Mouse (Mus musculus): ENCODE data around the gene Gstt1. TPM values are rescaled to one million over a fixed set of nuclear protein-coding genes. Genes with fewer than 3 reads are reported as not detected.

The Gstt1 gene
- total RNA-seq, 2 experiments from 2014 or later: 5.5 to 6.2 TPM

- DNase-seq: peak; percentile 13
Observed at GRCm38 (mm10) chr10:75764519-75765473, 33.6 kb downstream of the Gstt1 start.

GRCm38 (mm10) chr10:75763682-75764518, 34.5 kb downstream of the Gstt1 start, which contains the start of gene Cabin1:
Cabin1 (minus strand) TSS chr10:75764341.
- peak; percentile 95 for DNase-seq

GRCm38 (mm10) chr10:75762413-75762812, 36.0 kb downstream of the Gstt1 start:
- DNase-seq: no peak

GRCm38 (mm10) chr10:75760311-75760710, 38.1 kb downstream of the Gstt1 start:
- DNase-seq: no peak

- no peak for DNase-seq
Observed at GRCm38 (mm10) chr10:75756719-75757118, 41.7 kb downstream of the Gstt1 start.

- peak; percentile 56 for DNase-seq
Observed at GRCm38 (mm10) chr10:75744017-75744416, 54.4 kb downstream of the Gstt1 start.

GRCm38 (mm10) chr10:75743369-75743768, 55.0 kb downstream of the Gstt1 start:
- no peak for DNase-seq

- DNase-seq: peak; percentile 16
Observed at GRCm38 (mm10) chr10:75740866-75741265, 57.5 kb downstream of the Gstt1 start.

Other genes starting within 250 kb of the Gstt1 start
- under 1 TPM; 0.26 to 0.38 TPM for gene Lrrc75b, start 238.3 kb downstream of the Gstt1 start, total RNA-seq (2021)
- under 1 TPM in 1 of 2 experiments, not detected in 1; 0.64 TPM for gene Ggt1, start 237.0 kb downstream of the Gstt1 start, total RNA-seq (2021)
- 1 to 10 TPM; 4.9 to 5.3 TPM for gene Ggt5, start 209.2 kb downstream of the Gstt1 start, total RNA-seq (2021)
- gene Susd2, start 154.6 kb downstream of the Gstt1 start, total RNA-seq (2021): 1 to 10 TPM; 1.3 to 1.8 TPM
- gene Cabin1, start 34.2 kb downstream of the Gstt1 start, total RNA-seq (2021): 1 to 10 TPM; 8.3 to 8.8 TPM
- 10 to 100 TPM; 38.0 to 44.6 TPM for gene Ddt, start 25.2 kb downstream of the Gstt1 start, total RNA-seq (2021)
- gene Gm20441, start 17.6 kb downstream of the Gstt1 start, total RNA-seq (2021): not detected
- gene Gstt3, start 17.2 kb downstream of the Gstt1 start, total RNA-seq (2021): 1 to 10 TPM; 4.0 to 4.7 TPM
- gene Gstt4, start 24.0 kb upstream of the Gstt1 start, total RNA-seq (2021): not detected
- 1 to 10 TPM; 3.5 to 6.1 TPM for gene Gstt2, start 38.8 kb upstream of the Gstt1 start, total RNA-seq (2021)
- gene Mif, start 61.7 kb upstream of the Gstt1 start, total RNA-seq (2021): 100 to 1,000 TPM; 141 to 147 TPM
- not detected for gene Derl3, start 94.8 kb upstream of the Gstt1 start, total RNA-seq (2021)
- gene Smarcb1, start 123.0 kb upstream of the Gstt1 start, total RNA-seq (2021): 10 to 100 TPM; 14.9 to 15.2 TPM
- 1,000 to 10,000 TPM; 1,309 to 1,319 TPM for gene Chchd10, start 134.5 kb upstream of the Gstt1 start, total RNA-seq (2021)
- gene Mmp11, start 137.9 kb upstream of the Gstt1 start, total RNA-seq (2021): 1 to 10 TPM; 1.7 to 3.3 TPM
- gene Gm867, start 142.1 kb upstream of the Gstt1 start, total RNA-seq (2021): not detected
- not detected for gene Vpreb3, start 144.5 kb upstream of the Gstt1 start, total RNA-seq (2021)
- not detected for gene Gm5134, start 155.9 kb upstream of the Gstt1 start, total RNA-seq (2021)
- gene Zfp280b, start 234.1 kb upstream of the Gstt1 start, total RNA-seq (2021): 1 to 10 TPM; 5.5 to 9.6 TPM